In the genomic region with DNA sequence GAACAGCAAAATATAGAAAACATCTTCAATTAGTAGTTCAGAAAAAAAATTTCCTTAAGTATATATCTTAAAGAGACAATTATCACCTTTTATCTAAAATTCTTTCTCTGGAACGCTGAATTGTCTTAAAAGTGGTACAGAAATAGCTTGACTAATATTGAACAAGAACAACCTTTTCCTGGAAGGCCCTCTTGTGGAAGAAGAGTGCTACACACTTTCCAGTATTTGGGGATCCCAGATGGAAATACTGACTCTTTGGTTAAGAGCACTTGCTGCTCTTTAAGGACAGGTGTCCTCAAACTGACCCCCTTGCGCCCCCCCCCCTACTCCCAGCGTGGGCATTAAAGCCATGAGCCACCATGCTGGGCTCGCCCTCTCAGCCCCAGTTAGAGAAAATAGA, we compare ENCODE assay signal across 8 mouse cellular contexts. TPM values are rescaled to one million over a fixed set of nuclear protein-coding genes. Genes with fewer than 3 reads are reported as not detected.
A peak's percentile ranks its signal among the peaks of the same experiment; 100 is the strongest.
DNase-seq lines count a peak whose midpoint lies in the region; ATAC-seq and TF ChIP-seq lines count a peak whose summit lies in the region.

No protein-coding gene starts in this region.

- no peaks in the 10 kb centered on the region for H3K27me3 ChIP-seq in forebrain, postnatal 0 days (ENCODE audit: insufficient read depth, low read length)
- H3K27me3 ChIP-seq in forebrain, embryonic 12.5 days = no peaks in the 10 kb centered on the region
- no peaks in the 10 kb centered on the region for H3K27me3 ChIP-seq in midbrain, postnatal 0 days (ENCODE audit: insufficient read depth, low read length)
- no peaks in the 10 kb centered on the region for H3K27me3 ChIP-seq in midbrain, embryonic 13.5 days

- peak; percentile 70 for DNase-seq in forebrain, postnatal 0 days
- DNase-seq in midbrain, postnatal 0 days (ENCODE audit: low spot score) = peak; percentile 73
- peak; percentile 29 to 59 for DNase-seq in cerebellum, postnatal 25 days
- DNase-seq in lung, postnatal 10 days = peak; percentile 65
- no peak for DNase-seq in spleen, postnatal 14 days (ENCODE audit: low spot score in 2 of 2)
- DNase-seq in ovary, postnatal 36 days (ENCODE audit: low spot score) = no peak

- H3K9ac ChIP-seq in forebrain, postnatal 0 days = no peak overlapping the region
- no peak overlapping the region for H3K9ac ChIP-seq in forebrain, embryonic 12.5 days
- H3K9ac ChIP-seq in midbrain, postnatal 0 days (replicated peaks; ENCODE audit: low read length, poor library complexity, severe bottlenecking) = no peak overlapping the region
- H3K9ac ChIP-seq in midbrain, embryonic 13.5 days (replicated peaks) = no peak overlapping the region

- H3K4me3 ChIP-seq in forebrain, postnatal 0 days (ENCODE audit: low read depth, low read length) = no peak overlapping the region
- no peak overlapping the region for H3K4me3 ChIP-seq in forebrain, embryonic 12.5 days (replicated peaks)
- H3K4me3 ChIP-seq in midbrain, postnatal 0 days (ENCODE audit: low read depth, low read length) = no peak overlapping the region
- no peak overlapping the region for H3K4me3 ChIP-seq in midbrain, embryonic 13.5 days (replicated peaks)

- H3K4me2 ChIP-seq in forebrain, postnatal 0 days (ENCODE audit: low read depth) = no peak overlapping the region
- H3K4me2 ChIP-seq in forebrain, embryonic 12.5 days = no peak overlapping the region
- H3K4me2 ChIP-seq in midbrain, postnatal 0 days (ENCODE audit: low read depth, low read length, poor library complexity, severe bottlenecking) = no peak overlapping the region
- H3K4me2 ChIP-seq in midbrain, embryonic 13.5 days (replicated peaks) = no peak overlapping the region

- H3K9me3 ChIP-seq in forebrain, postnatal 0 days (ENCODE audit: low read length) = no peaks in the 10 kb centered on the region
- no peaks in the 10 kb centered on the region for H3K9me3 ChIP-seq in forebrain, embryonic 12.5 days
- no peaks in the 10 kb centered on the region for H3K9me3 ChIP-seq in midbrain, postnatal 0 days (ENCODE audit: low read length)
- no peaks in the 10 kb centered on the region for H3K9me3 ChIP-seq in midbrain, embryonic 13.5 days

- peaks cover 19% of the 10 kb centered on the region; the same call in 1 of the 2 replicates for H3K36me3 ChIP-seq in forebrain, postnatal 0 days (ENCODE audit: insufficient read depth)
- H3K36me3 ChIP-seq in forebrain, embryonic 12.5 days (replicated peaks) = peaks cover 42% of the 10 kb centered on the region
- H3K36me3 ChIP-seq in midbrain, postnatal 0 days (ENCODE audit: insufficient read depth, low read length) = peaks cover 8% of the 10 kb centered on the region
- H3K36me3 ChIP-seq in midbrain, embryonic 13.5 days = peaks cover 39% of the 10 kb centered on the region

- H3K4me1 ChIP-seq in forebrain, postnatal 0 days (ENCODE audit: insufficient read depth) = no peaks in the 10 kb centered on the region
- H3K4me1 ChIP-seq in forebrain, embryonic 12.5 days = no peaks in the 10 kb centered on the region
- no peaks in the 10 kb centered on the region for H3K4me1 ChIP-seq in midbrain, postnatal 0 days (ENCODE audit: insufficient read depth, low read length)
- no peaks in the 10 kb centered on the region for H3K4me1 ChIP-seq in midbrain, embryonic 13.5 days (replicated peaks)

- WGBS in forebrain, postnatal 0 days = 58% methylated on average over 4 of the region's 4 CpGs
- whole genome bisulfite sequencing in forebrain, embryonic 12.5 days = 64% methylated on average over 4 of the region's 4 CpGs
- WGBS in midbrain, postnatal 0 days = 56% methylated on average over 4 of the region's 4 CpGs
- 62% methylated on average over 4 of the region's 4 CpGs for WGBS in midbrain, embryonic 13.5 days

- peak; percentile 79 for TF ChIP-seq CTCF in forebrain, postnatal 0 days (IDR thresholded peaks at IDR 0.05; ENCODE audit: low read depth)
- peak; percentile 87 for TF ChIP-seq CTCF in midbrain, postnatal 0 days (IDR thresholded peaks at IDR 0.05)

- H3K27ac ChIP-seq in forebrain, postnatal 0 days (ENCODE audit: low read depth, low read length) = no peak overlapping the region
- no peak overlapping the region for H3K27ac ChIP-seq in forebrain, embryonic 12.5 days
- H3K27ac ChIP-seq in midbrain, postnatal 0 days (ENCODE audit: low read depth, low read length) = no peak overlapping the region
- H3K27ac ChIP-seq in midbrain, embryonic 13.5 days = no peak overlapping the region

- ATAC-seq in forebrain, postnatal 0 days = peak; percentile 43; the same call in 1 of the 2 replicates
- ATAC-seq in forebrain, embryonic 12.5 days (ENCODE audit: low FRiP score) = no peak
- no peak for ATAC-seq in midbrain, postnatal 0 days (ENCODE audit: low FRiP score)
- no peak for ATAC-seq in midbrain, embryonic 13.5 days

RNA-seq across cellular contexts. Expression of gene Smc5, which starts 48.6 kb away (rescaled TPM):
- total RNA-seq in forebrain, postnatal 0 days (2014; rRNA removed) = 28.9 and 48.5 TPM in 2 replicates
- polyA plus RNA-seq in forebrain, postnatal 0 days (2015; fragmentation: Nextera tagmentation; extraction: Ambion mirVana) = 10.6 and 15.5 TPM in 2 replicates
- polyA plus RNA-seq in forebrain, embryonic 12.5 days (2016; fragmentation: Nextera tagmentation; extraction: Ambion mirVana) = 58.6 and 62.6 TPM in 2 replicates
- total RNA-seq in midbrain, postnatal 0 days (2014; rRNA removed) = 19.2 and 40.1 TPM in 2 replicates
- polyA plus RNA-seq in midbrain, postnatal 0 days (2015; fragmentation: Nextera tagmentation; extraction: Ambion mirVana) = 16.3 and 20.3 TPM in 2 replicates
- 34.1 and 34.5 TPM in 2 replicates for polyA plus RNA-seq in midbrain, embryonic 13.5 days (2015; fragmentation: Nextera tagmentation; extraction: Ambion mirVana)

Comparison
In these comparisons a context has a peak if more than half of its experiments do, and no peak if none do; other contexts are left out.
1. DNase-seq: peak in forebrain, postnatal 0 days (single experiment), midbrain, postnatal 0 days (single experiment), cerebellum, postnatal 25 days (2 of 2) and lung, postnatal 10 days (single experiment); none in spleen, postnatal 14 days (0 of 2) and ovary, postnatal 36 days (single experiment).